Mouse (Mus musculus): ENCODE measurements at regions not wholly inside any gene's neighbourhood (a gene's known extent, or its start where the extent isn't known, plus 50 kb on each side); places are given as distances from the start of the nearest gene placed in this dataset.

GRCm38 (mm10) chr6:116966436-116966835 is 201.9 kb upstream of the Cxcl12 start:
- TF ChIP-seq POLR2A (IDR thresholded peaks at IDR 0.05; ENCODE audit: extremely low read depth, insufficient read depth, low read length), result no peak
- peak; percentile 39 for TF ChIP-seq CTCF (IDR thresholded peaks at IDR 0.05; ENCODE audit: extremely low read depth, insufficient read depth, low read length)

All from cortical plate, adult 2 months (tissue).